Mouse (Mus musculus) liver, embryonic 15.5 days (tissue): ENCODE data around the gene Pdpn. TPM values are rescaled to one million over a fixed set of nuclear protein-coding genes. Genes with fewer than 3 reads are reported as not detected.

Source experiments
- polyA plus RNA-seq: library from polyadenylated mRNA; unstranded; fragments of >200 nt; fragmentation: Nextera tagmentation; extraction: Ambion mirVana; gene quantifications from 2 replicates; pipeline ENCODE4 v1.2.1, GENCODE M21; 2015

The Pdpn gene
- polyA plus RNA-seq, 1 experiment from 2014 or later = 1.8 TPM

Other genes with a start within 250 kb of the Pdpn start
- 2.8 and 3.4 TPM in 2 replicates for gene Prdm2, start 86.6 kb downstream of the Pdpn start, polyA plus RNA-seq
- 0.07 TPM in 1 of 2 replicates, not detected in the other for gene Lrrc38, start 50.2 kb upstream of the Pdpn start, polyA plus RNA-seq
- not detected in 2 replicates for gene Pramel1, start 94.9 kb upstream of the Pdpn start, polyA plus RNA-seq
- gene Pramef8, start 112.9 kb upstream of the Pdpn start, polyA plus RNA-seq = 3.7 and 3.8 TPM in 2 replicates
- not detected in 2 replicates for gene Oog4, start 150.8 kb upstream of the Pdpn start, polyA plus RNA-seq
- not detected in 2 replicates for gene Gm13043, start 211.8 kb upstream of the Pdpn start, polyA plus RNA-seq
- gene Gm13040, start 236.4 kb upstream of the Pdpn start, polyA plus RNA-seq = not detected in 2 replicates